Mouse (Mus musculus) heart, adult 8-10 months (tissue): Measurements from ENCODE around the gene Ccdc127. TPM values are rescaled to one million over a fixed set of nuclear protein-coding genes. Genes with fewer than 3 reads are reported as not detected.
A peak's percentile ranks its signal among the peaks of the same experiment; 100 is the strongest.

ENCODE experiments used
- DNase-seq: peaks from one replicate; pipeline ENCODE4 v3.0.0; 2022; ENCODE audit warnings: low spot score
- microRNA-seq: library from miRNA; unstranded; fragments of <30 nt; microRNA quantifications from one replicate; pipeline ENCODE4 v1.2.0, GENCODE M21; 2022
- total RNA-seq, 4 experiments: library from RNA; stranded (reverse); gene quantifications; 2 replicates each; pipeline ENCODE4 v1.2.4; 2022

Gene Ccdc127
- total RNA-seq, 4 experiments from 2014 or later = 45.4 to 51.8 (median 48.5) TPM

GRCm38 (mm10) chr13:74389730-74390129 is 39.6 kb downstream of the Ccdc127 start:
- DNase-seq = no peak

- peak; percentile 84 for DNase-seq
Observed at GRCm38 (mm10) chr13:74390371-74390990, 40.4 kb downstream of the Ccdc127 start, which contains the start of gene Zfp72. Gene Zfp72, minus strand, starts transcription at chr13:74390836.

- no peak for DNase-seq
Observed at GRCm38 (mm10) chr13:74391156-74391555, 41.0 kb downstream of the Ccdc127 start.

- no peak for DNase-seq
Observed at GRCm38 (mm10) chr13:74399298-74399839, 49.3 kb downstream of the Ccdc127 start, which contains the start of gene Ftl1-ps1. Gene Ftl1-ps1, plus strand, starts transcription at chr13:74399694.

Small RNA genes lying within 50 kb of the gene (microRNA-seq; reads per million reads assigned to microRNA genes)
- not detected for gene Mir692-3

Other genes with a start within 250 kb of the Ccdc127 start
- gene Slc9a3, start 228.9 kb upstream of the Ccdc127 start, total RNA-seq = 1 to 10 TPM in 1 of 4 experiments, under 1 TPM in 3; 0.47 to 1.4 (median 0.56) TPM
- gene Exoc3, start 141.6 kb upstream of the Ccdc127 start, total RNA-seq = 10 to 100 TPM; 45.2 to 52.7 (median 51.4) TPM
- gene Ahrr, start 58.0 kb upstream of the Ccdc127 start, total RNA-seq = 1 to 10 TPM in 2 of 4 experiments, under 1 TPM in 2; 0.82 to 2.5 (median 1.4) TPM
- 10 to 100 TPM; 42.0 to 52.1 (median 42.9) TPM for gene Pdcd6, start 32.7 kb upstream of the Ccdc127 start, total RNA-seq
- gene Sdha, start within 50 bp of the Ccdc127 start, total RNA-seq = 1,000 to 10,000 TPM; 1,332 to 1,570 (median 1,418) TPM
- 10 to 100 TPM; 82.4 to 97.3 (median 86.2) TPM for gene Lrrc14b, start 13.7 kb downstream of the Ccdc127 start, total RNA-seq
- 1 to 10 TPM; 3.1 to 3.6 (median 3.4) TPM for gene Zfp72, start 40.5 kb downstream of the Ccdc127 start, total RNA-seq
- gene Ftl1-ps1, start 49.4 kb downstream of the Ccdc127 start, total RNA-seq = 100 to 1,000 TPM; 219 to 383 (median 285) TPM
- 1 to 10 TPM; 5.4 to 7.4 (median 5.9) TPM for gene Zfp825, start 143.7 kb downstream of the Ccdc127 start, total RNA-seq